Mouse (Mus musculus) stomach, embryonic 14.5 days (tissue): ENCODE measurements around the gene Irgq. TPM values are rescaled to one million over a fixed set of nuclear protein-coding genes. Genes with fewer than 3 reads are reported as not detected.
A peak's percentile ranks its signal among the peaks of the same experiment; 100 is the strongest.

Experiments
- ATAC-seq: fragments of 200-750 bp; cut with Nextera tagmentation; 2 replicates; pipeline ENCODE4 v1.8.0; 2017; ENCODE audit warnings: low read depth, moderate TSS enrichment; ENCODE audit not compliant: insufficient number of reproducible peaks, insufficient read depth, low FRiP score
- H3K27ac ChIP-seq: fragments of 300-500 bp; sonication (generic); 2 replicates; pipeline ENCODE4 v1.5.1; 2014; ENCODE audit warnings: mild to moderate bottlenecking, low read length, moderate library complexity, mixed read lengths
- H3K27me3 ChIP-seq: fragments of 300-500 bp; sonication (generic); 2 replicates; pipeline ENCODE4 v1.6.1; 2014; ENCODE audit warnings: low read length, control low read depth, mixed read lengths; ENCODE audit not compliant: control insufficient read depth, insufficient read depth
- H3K36me3 ChIP-seq: fragments of 300-500 bp; sonication (generic); 2 replicates; pipeline ENCODE4 v1.6.1; 2014; ENCODE audit warnings: mild to moderate bottlenecking, control low read depth, low read length, moderate library complexity, mixed read lengths; ENCODE audit not compliant: control insufficient read depth, insufficient read depth
- H3K4me1 ChIP-seq: fragments of 300-500 bp; sonication (generic); 2 replicates; pipeline ENCODE4 v1.6.1; 2014; ENCODE audit warnings: low read length, control low read depth, mixed read lengths; ENCODE audit not compliant: control insufficient read depth, insufficient read depth
- H3K4me2 ChIP-seq: fragments of 300-500 bp; sonication (generic); replicated peaks from 2 replicates; pipeline ENCODE4 v1.6.1; 2014; ENCODE audit warnings: low read depth, low read length, control low read depth
- H3K4me3 ChIP-seq: fragments of 300-500 bp; sonication (generic); 2 replicates; pipeline ENCODE4 v1.5.1; 2014; ENCODE audit warnings: low read depth, low read length, control low read depth
- H3K9ac ChIP-seq: fragments of 300-500 bp; sonication (generic); replicated peaks from 2 replicates; pipeline ENCODE4 v1.6.1; 2014; ENCODE audit warnings: low read depth, mild to moderate bottlenecking, control low read depth, low read length, moderate library complexity, mixed read lengths
- H3K9me3 ChIP-seq: fragments of 300-500 bp; sonication (generic); 2 replicates; pipeline ENCODE4 v1.6.1; 2016; ENCODE audit warnings: low read depth, low read length, control low read depth; ENCODE audit not compliant: control insufficient read depth
- WGBS: fragments of 180-500 bp; shearing (Covaris S2); extraction: QIAGEN DNeasy Blood & Tissue Kit; methylation state at CpG from one replicate; pipeline ENCODE4 v1.1.7; 2014; 5-methylcytosine and 5-hydroxymethylcytosine counted together
- polyA plus RNA-seq: library from polyadenylated mRNA; unstranded; fragments of >200 nt; fragmentation: Nextera tagmentation; extraction: Ambion mirVana; gene quantifications from 2 replicates; pipeline ENCODE4 v1.2.1, GENCODE M21; 2014

Irgq gene
- polyA plus RNA-seq, 1 experiment from 2014 or later = 8.9 TPM

- H3K27ac ChIP-seq = no peak overlapping the region
- no peaks in the 10 kb centered on the region for H3K4me1 ChIP-seq
- H3K9me3 ChIP-seq = no peaks in the 10 kb centered on the region
- no peaks in the 10 kb centered on the region for H3K27me3 ChIP-seq
- ATAC-seq = peak; percentile 33; the same call in 1 of the 2 replicates
- WGBS = 59% methylated on average over 12 of the region's 12 CpGs
- H3K4me2 ChIP-seq = no peak overlapping the region
- no peak overlapping the region for H3K4me3 ChIP-seq
- no peak overlapping the region for H3K9ac ChIP-seq
- peaks cover 19% of the 10 kb centered on the region for H3K36me3 ChIP-seq
These were observed 43.8 kb downstream of the Irgq start for GRCm38 (mm10) chr7:24574224-24574796.

- H3K4me1 ChIP-seq = no peaks in the 10 kb centered on the region
- 93% methylated on average over 10 of the region's 10 CpGs for WGBS
- ATAC-seq = no peak
- H3K9ac ChIP-seq = no peak overlapping the region
- H3K4me3 ChIP-seq = no peak overlapping the region
- H3K4me2 ChIP-seq = no peak overlapping the region
- H3K9me3 ChIP-seq = no peaks in the 10 kb centered on the region
- no peak overlapping the region for H3K27ac ChIP-seq
- peaks cover 6% of the 10 kb centered on the region for H3K36me3 ChIP-seq
- H3K27me3 ChIP-seq = no peaks in the 10 kb centered on the region
These were observed 47.3 kb downstream of the Irgq start for GRCm38 (mm10) chr7:24577811-24578210.

- no peak for ATAC-seq
- WGBS = 96% methylated on average over 6 of the region's 6 CpGs
These were observed 54.4 kb downstream of the Irgq start for GRCm38 (mm10) chr7:24584876-24585275.

GRCm38 (mm10) chr7:24585995-24586394, 55.5 kb downstream of the Irgq start:
- H3K36me3 ChIP-seq = no peaks in the 10 kb centered on the region
- no peak overlapping the region for H3K4me2 ChIP-seq
- no peak overlapping the region for H3K9ac ChIP-seq
- no peak for ATAC-seq
- 0 out of 2 replicates have a peak, but pooled peaks cover 10% of the 10 kb centered on the region for H3K27me3 ChIP-seq
- H3K27ac ChIP-seq = no peak overlapping the region
- peaks cover 3% of the 10 kb centered on the region; the same call in 1 of the 2 replicates for H3K4me1 ChIP-seq
- no peaks in the 10 kb centered on the region for H3K9me3 ChIP-seq
- WGBS = 38% methylated on average over 14 of the region's 16 CpGs
- no peak overlapping the region for H3K4me3 ChIP-seq

More at GRCm38 (mm10) chr7:24584876-24585275, 54.4 kb downstream of the Irgq start:
- Histone ChIP-seq H3K9ac (no peak overlapping the region), H3K4me1 (peaks cover 3% of the 10 kb centered on the region; the same call in 1 of the 2 replicates), H3K36me3 (no peaks in the 10 kb centered on the region), H3K4me3 (no peak overlapping the region), H3K27ac (no peak overlapping the region), H3K9me3 (no peaks in the 10 kb centered on the region), H3K4me2 (no peak overlapping the region), H3K27me3 (0 out of 2 replicates have a peak, but pooled peaks cover 10% of the 10 kb centered on the region)

GRCm38 (mm10) chr7:24586828-24587227, 56.3 kb downstream of the Irgq start:
- ATAC-seq = peak; percentile 79
- Histone ChIP-seq H3K4me2 (peak overlapping the region; percentile 69), H3K27ac (peak overlapping the region; percentile 21; the same call in 1 of the 2 replicates), H3K4me1 (peaks cover 3% of the 10 kb centered on the region; the same call in 1 of the 2 replicates), H3K9ac (no peak overlapping the region), H3K9me3 (no peaks in the 10 kb centered on the region), H3K4me3 (peak overlapping the region; percentile 37), H3K27me3 (0 out of 2 replicates have a peak, but pooled peaks cover 10% of the 10 kb centered on the region), H3K36me3 (no peaks in the 10 kb centered on the region)
- WGBS = 8% methylated on average over 8 of the region's 8 CpGs

GRCm38 (mm10) chr7:24587330-24588105, 57.0 kb downstream of the Irgq start, which contains the start of the genes Ethe1 and Zfp575:
Gene Ethe1 (plus strand): TSS chr7:24587543.
Gene Zfp575 (minus strand): TSS chr7:24587641.
- Histone ChIP-seq H3K4me2 (peak within 1 kb of the TSS; percentile 69), H3K4me1 (peaks cover 3% of the 10 kb centered on the region; the same call in 1 of the 2 replicates), H3K9me3 (no peaks in the 10 kb centered on the region), H3K36me3 (no peaks in the 10 kb centered on the region), H3K27ac (peak within 1 kb of the TSS; percentile 21; the same call in 1 of the 2 replicates), H3K9ac (peak within 1 kb of the TSS; percentile 54), H3K4me3 (peak within 1 kb of the TSS; percentile 37), H3K27me3 (0 out of 2 replicates have a peak, but pooled peaks cover 10% of the 10 kb centered on the region)
- WGBS = 6% methylated on average over 30 of the region's 30 CpGs
- ATAC-seq = peak; percentile 53; the same call in 1 of the 2 replicates

Other genes with a start within 250 kb of the Irgq start
- gene Zfp61, start 229.5 kb upstream of the Irgq start, polyA plus RNA-seq = 35.3 and 42.7 TPM in 2 replicates
- gene Zfp94, start 214.0 kb upstream of the Irgq start, polyA plus RNA-seq = 10.6 and 13.2 TPM in 2 replicates
- gene Tescl, start 196.8 kb upstream of the Irgq start, polyA plus RNA-seq = 0.41 TPM in 1 of 2 replicates, not detected in the other
- not detected in 2 replicates for gene Lypd5, start 181.5 kb upstream of the Irgq start, polyA plus RNA-seq
- gene Kcnn4, start 160.4 kb upstream of the Irgq start, polyA plus RNA-seq = 2.4 and 3.0 TPM in 2 replicates
- 23.2 and 26.6 TPM in 2 replicates for gene Smg9, start 131.1 kb upstream of the Irgq start, polyA plus RNA-seq
- not detected in 2 replicates for gene Irgc1, start 78.4 kb upstream of the Irgq start, polyA plus RNA-seq
- 12.6 and 14.7 TPM in 2 replicates for gene Plaur, start 68.2 kb upstream of the Irgq start, polyA plus RNA-seq
- 1.4 and 1.5 TPM in 2 replicates for gene Cadm4, start 48.7 kb upstream of the Irgq start, polyA plus RNA-seq
- gene Zfp428, start 23.7 kb upstream of the Irgq start, polyA plus RNA-seq = 28.5 and 30.9 TPM in 2 replicates
- gene AC161166.1, start 18.2 kb upstream of the Irgq start, polyA plus RNA-seq = 0.21 and 0.29 TPM in 2 replicates
- 0.73 and 1.3 TPM in 2 replicates for gene Pinlyp, start 15.4 kb downstream of the Irgq start, polyA plus RNA-seq
- gene Xrcc1, start 15.6 kb downstream of the Irgq start, polyA plus RNA-seq = 93.0 and 110 TPM in 2 replicates
- 36.6 and 40.1 TPM in 2 replicates for gene Ethe1, start 56.9 kb downstream of the Irgq start, polyA plus RNA-seq
- gene Zfp575, start 57.0 kb downstream of the Irgq start, polyA plus RNA-seq = 3.5 and 4.0 TPM in 2 replicates
- gene Phldb3, start 80.1 kb downstream of the Irgq start, polyA plus RNA-seq = 0.64 and 1.1 TPM in 2 replicates
- gene Lypd3, start 105.9 kb downstream of the Irgq start, polyA plus RNA-seq = 9.8 and 13.7 TPM in 2 replicates
- gene Tex101, start 146.0 kb downstream of the Irgq start, polyA plus RNA-seq = not detected in 2 replicates
- gene BC049730, start 178.6 kb downstream of the Irgq start, polyA plus RNA-seq = not detected in 2 replicates
- not detected in 2 replicates for gene Gm4763, start 196.2 kb downstream of the Irgq start, polyA plus RNA-seq
- 0.67 and 1.3 TPM in 2 replicates for gene Cd177, start 229.6 kb downstream of the Irgq start, polyA plus RNA-seq
- gene Ceacam10, start 246.5 kb downstream of the Irgq start, polyA plus RNA-seq = not detected in 2 replicates